Mouse (Mus musculus): Measurements from ENCODE around the gene Smndc1.

Gene Smndc1

GRCm38 (mm10) chr19:53390495-53391007, at the start of gene Smndc1:
Gene Smndc1 (minus strand): TSS chr19:53390578.
- peak; percentile 99 to 100 for DNase-seq (ENCODE audit: inconsistent age in 2 of 2, low spot score in 1 of 2)

GRCm38 (mm10) chr19:53439340-53439739, 49.0 kb upstream of the Smndc1 start:
- no peak for DNase-seq (ENCODE audit: inconsistent age in 2 of 2, low spot score in 1 of 2)

- peak; percentile 55 to 80 for DNase-seq (ENCODE audit: inconsistent age in 2 of 2, low spot score in 1 of 2)
Measured at GRCm38 (mm10) chr19:53437991-53438390, 47.6 kb upstream of the Smndc1 start.

- DNase-seq (ENCODE audit: inconsistent age in 2 of 2, low spot score in 1 of 2) = peak; percentile 95 to 97
Measured at GRCm38 (mm10) chr19:53437311-53437958, 47.1 kb upstream of the Smndc1 start.

- peak; percentile 83 to 92 for DNase-seq (ENCODE audit: inconsistent age in 2 of 2, low spot score in 1 of 2)
Measured at GRCm38 (mm10) chr19:53433949-53434689, 43.7 kb upstream of the Smndc1 start.

- no peak for DNase-seq (ENCODE audit: inconsistent age in 2 of 2, low spot score in 1 of 2)
Measured at GRCm38 (mm10) chr19:53431003-53431402, 40.6 kb upstream of the Smndc1 start.

GRCm38 (mm10) chr19:53430356-53430755, 40.0 kb upstream of the Smndc1 start:
- no peak for DNase-seq (ENCODE audit: inconsistent age in 2 of 2, low spot score in 1 of 2)

- DNase-seq (ENCODE audit: inconsistent age in 2 of 2, low spot score in 1 of 2) = no peak
Measured at GRCm38 (mm10) chr19:53427817-53428216, 37.4 kb upstream of the Smndc1 start.

- DNase-seq (ENCODE audit: inconsistent age in 2 of 2, low spot score in 1 of 2) = peak; percentile 63 to 86
Measured at GRCm38 (mm10) chr19:53427346-53427745, 37.0 kb upstream of the Smndc1 start.

GRCm38 (mm10) chr19:53425824-53426223, 35.4 kb upstream of the Smndc1 start:
- no peak for DNase-seq (ENCODE audit: inconsistent age in 2 of 2, low spot score in 1 of 2)

GRCm38 (mm10) chr19:53424629-53425028, 34.3 kb upstream of the Smndc1 start:
- peak; percentile 31 to 59 for DNase-seq (ENCODE audit: inconsistent age in 2 of 2, low spot score in 1 of 2)

GRCm38 (mm10) chr19:53423816-53424465, 33.6 kb upstream of the Smndc1 start:
- no peak for DNase-seq (ENCODE audit: inconsistent age in 2 of 2, low spot score in 1 of 2)

GRCm38 (mm10) chr19:53423341-53423753, 33.0 kb upstream of the Smndc1 start:
- DNase-seq (ENCODE audit: inconsistent age in 2 of 2, low spot score in 1 of 2) = no peak

- no peak for DNase-seq (ENCODE audit: inconsistent age in 2 of 2, low spot score in 1 of 2)
Measured at GRCm38 (mm10) chr19:53422358-53423308, 32.3 kb upstream of the Smndc1 start.

- no peak for DNase-seq (ENCODE audit: inconsistent age in 2 of 2, low spot score in 1 of 2)
Measured at GRCm38 (mm10) chr19:53421583-53422188, 31.3 kb upstream of the Smndc1 start.

- DNase-seq (ENCODE audit: inconsistent age in 2 of 2, low spot score in 1 of 2) = peak; percentile 81 to 94
Measured at GRCm38 (mm10) chr19:53420924-53421582, 30.7 kb upstream of the Smndc1 start.

- peak; percentile 74 to 89 for DNase-seq (ENCODE audit: inconsistent age in 2 of 2, low spot score in 1 of 2)
Measured at GRCm38 (mm10) chr19:53419834-53420233, 29.5 kb upstream of the Smndc1 start.

- no peak for DNase-seq (ENCODE audit: inconsistent age in 2 of 2, low spot score in 1 of 2)
Measured at GRCm38 (mm10) chr19:53415198-53415597, 24.8 kb upstream of the Smndc1 start.

GRCm38 (mm10) chr19:53414650-53415049, 24.3 kb upstream of the Smndc1 start:
- no peak for DNase-seq (ENCODE audit: inconsistent age in 2 of 2, low spot score in 1 of 2)
